Mouse (Mus musculus) cerebellum, postnatal 4 days (tissue): ENCODE results near the gene Bcas2.
"Not testable (repeated sequence)": the region's sequence is repeated elsewhere in the genome, so short reads cannot be mapped to it uniquely, and the experiment has no call there.

Source experiments
- DNase-seq, 2 experiments: peaks; one replicate each; pipeline ENCODE4 v3.0.0; 2022; ENCODE audit warnings: low spot score in 2 of 2, mixed read lengths in 1 of 2

The Bcas2 gene

DNA sequence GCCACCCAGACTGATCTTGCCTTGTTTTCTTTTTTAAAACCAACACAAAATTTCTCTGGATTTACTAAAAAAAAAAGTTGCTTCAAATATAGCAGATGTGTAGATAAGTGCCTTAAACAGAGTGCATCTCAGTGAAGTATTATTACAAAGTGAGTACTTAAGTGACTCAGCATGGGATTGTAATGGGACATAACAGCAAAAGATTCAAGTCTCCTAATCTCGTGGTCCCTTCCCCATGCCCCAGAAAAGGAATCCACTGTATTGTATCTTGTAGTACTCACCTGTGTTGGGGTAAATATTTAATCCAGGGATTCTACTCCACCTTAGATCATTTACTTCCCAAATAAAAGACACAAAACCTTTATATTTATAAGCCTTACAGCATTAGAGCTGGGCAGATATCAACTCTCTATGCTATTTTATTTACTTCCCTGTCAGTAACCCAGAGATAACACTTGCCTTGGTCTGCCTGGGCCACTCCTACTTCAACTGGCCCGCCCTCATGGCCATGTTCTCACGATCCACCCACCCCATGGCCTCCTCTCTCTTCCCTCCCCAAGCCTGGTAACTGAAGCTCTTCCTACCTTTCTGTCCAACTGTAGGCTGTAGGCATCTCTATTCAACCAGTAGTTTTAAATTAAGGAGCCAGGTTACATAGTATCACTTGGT, 12.1 kb upstream of the Bcas2 start:
- no peak for DNase-seq

DNA sequence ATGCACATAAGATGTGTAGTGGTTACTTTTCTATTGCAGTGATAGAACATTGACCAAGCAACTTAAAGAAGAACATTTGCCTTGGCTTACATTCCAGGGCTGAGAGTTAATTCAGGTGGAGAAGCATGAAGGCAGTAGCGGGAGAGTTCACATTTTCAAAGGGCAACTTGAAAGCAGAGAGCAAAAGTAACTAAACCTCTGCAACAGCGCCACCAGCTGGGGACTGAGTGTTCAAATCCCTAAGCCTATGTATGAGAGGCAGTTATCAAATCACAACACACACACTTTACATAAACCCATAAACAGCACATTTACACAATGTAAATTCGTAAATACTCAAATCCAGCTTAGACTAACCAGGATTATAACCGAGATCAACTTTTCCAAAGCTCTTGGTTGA, 1.7 kb upstream of the Bcas2 start:
- DNase-seq, result peak; percentile 70 to 80

DNA sequence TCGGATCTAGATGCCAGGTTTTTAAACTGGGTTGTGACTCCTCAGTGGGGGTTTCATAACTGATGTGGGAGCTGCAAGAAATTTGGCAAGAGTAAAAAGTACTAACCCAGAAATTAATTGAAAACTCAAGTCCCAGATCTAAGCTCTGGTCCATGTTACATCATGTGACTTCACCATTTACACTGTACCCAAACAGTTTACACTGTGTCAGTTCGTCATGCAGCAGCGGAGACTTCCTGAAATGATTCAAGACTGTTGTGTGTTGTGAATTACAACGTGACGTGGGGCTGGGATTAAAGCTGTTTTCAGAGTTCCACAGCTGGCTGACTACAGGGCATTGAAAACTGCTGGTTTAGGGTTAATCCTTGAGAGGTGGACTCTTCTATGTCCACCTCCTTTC, 1.2 kb downstream of the Bcas2 start:
- DNase-seq, result no peak

DNA sequence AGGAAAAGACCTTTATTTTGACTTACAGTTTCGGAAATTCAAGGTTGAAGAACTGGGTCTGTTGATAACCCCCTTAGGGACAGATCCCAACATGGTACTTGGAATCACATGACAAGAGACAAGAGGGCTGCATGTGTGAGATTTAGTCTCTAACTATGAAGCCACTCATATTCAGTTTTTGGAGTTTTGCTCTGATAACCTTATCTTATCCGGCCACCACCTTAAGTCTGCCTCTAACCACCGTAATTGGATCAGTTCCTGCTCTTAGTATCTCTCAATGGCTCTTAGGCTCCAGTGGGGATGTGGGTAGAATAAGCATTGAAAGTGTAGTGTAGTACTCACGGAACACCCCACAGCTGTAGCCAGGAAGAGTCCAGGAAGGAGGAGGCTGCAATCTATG, 5.3 kb downstream of the Bcas2 start:
- no peak for DNase-seq

DNA sequence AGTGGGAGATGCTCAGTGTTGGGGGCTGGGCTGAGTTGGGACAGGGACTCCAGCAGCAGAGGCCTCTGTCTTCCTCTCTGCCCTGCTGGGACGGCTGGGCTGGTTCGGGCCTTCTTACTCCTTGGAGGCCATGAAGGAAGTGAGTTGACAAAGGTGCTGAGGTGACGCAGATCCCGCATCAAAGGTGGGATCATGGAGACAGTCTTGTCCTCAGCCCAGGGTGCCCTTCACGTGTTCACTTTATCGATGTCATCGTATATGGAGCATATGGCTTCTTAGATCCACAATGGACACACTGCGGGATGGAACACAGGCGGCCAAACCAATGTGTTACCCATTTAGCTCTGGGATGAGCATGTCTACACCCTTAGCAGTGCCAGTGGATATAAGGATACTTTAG, 8.1 kb downstream of the Bcas2 start:
- no peak for DNase-seq

DNA sequence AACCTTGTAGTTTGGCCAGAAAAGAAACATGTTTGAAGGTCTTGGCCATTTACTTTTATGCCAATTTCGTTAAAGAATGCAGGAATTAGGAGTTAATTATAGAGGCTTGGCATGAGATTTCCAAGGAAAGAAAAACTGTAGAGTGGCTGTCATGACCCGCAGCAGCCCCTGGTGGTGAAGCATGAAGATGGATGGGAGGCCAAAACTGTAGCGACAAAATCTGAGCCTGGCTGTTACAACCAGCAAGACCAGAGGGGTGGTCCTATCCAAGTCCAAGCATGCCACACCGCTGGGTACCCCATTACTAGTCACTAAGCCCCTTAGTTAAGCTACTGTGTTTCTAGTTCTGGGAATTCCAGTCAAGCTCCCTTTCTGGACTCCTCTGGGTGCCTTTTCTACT, 9.7 kb downstream of the Bcas2 start:
- DNase-seq, result no peak

DNA sequence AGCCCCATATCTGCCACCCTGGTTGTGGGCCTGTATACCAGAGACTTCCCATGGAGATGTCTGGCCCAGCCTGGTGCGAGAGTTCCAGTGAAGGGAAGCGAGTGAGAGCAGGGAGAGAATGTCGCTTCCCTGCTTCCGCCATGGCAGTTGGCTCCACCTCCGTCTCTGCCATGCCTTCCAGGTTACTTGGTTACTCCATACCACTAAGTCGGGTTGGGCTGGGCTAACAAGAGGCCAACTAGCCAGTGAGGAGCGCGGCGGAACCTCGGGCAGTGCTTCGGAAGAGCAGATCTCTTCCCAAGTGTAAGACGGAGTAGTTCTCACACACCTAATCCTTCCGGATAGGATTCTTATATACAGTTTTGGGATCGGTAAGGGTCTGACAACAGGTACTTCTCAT, 11.4 kb downstream of the Bcas2 start:
- no peak for DNase-seq

DNA sequence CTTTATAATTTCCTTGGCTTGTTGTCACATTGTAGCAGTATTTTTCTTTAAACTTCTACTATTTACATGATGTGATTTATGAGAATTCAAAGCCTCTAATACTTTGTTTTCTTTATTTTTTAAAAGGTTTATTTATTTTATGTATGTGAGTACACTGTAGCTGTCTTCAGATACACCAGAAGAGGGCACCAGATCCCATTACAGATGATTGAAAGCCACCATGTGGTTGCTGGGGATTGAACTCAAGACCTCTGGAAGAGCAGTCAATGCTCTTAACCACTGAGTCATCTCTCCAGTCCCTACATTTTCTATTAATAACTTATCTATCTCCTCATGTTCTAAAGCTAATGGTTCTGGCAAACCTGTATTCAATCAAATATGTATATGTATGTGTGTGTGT, 13.0 kb downstream of the Bcas2 start:
- not testable (repeated sequence) for DNase-seq

DNA sequence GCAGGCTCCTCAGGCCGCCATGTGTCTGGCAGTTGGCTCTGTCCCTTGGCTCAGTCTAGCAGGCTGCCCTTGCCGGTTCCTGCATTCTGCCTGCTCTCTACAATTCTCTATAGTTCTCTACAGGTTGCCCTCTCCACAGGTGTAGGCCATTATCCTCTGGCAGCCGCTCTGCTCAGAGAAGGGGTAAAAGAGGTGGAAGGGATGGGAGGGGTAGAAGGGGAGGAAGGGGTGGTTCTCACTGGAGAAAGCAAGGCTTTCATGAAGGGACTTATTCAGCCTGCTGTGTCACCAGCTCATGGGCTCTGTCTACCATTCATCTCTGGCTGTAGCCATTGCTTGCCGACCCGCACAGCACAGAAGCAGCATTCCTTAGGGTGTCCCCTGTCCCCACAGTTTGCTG, 17.0 kb downstream of the Bcas2 start:
- DNase-seq, result no peak

DNA sequence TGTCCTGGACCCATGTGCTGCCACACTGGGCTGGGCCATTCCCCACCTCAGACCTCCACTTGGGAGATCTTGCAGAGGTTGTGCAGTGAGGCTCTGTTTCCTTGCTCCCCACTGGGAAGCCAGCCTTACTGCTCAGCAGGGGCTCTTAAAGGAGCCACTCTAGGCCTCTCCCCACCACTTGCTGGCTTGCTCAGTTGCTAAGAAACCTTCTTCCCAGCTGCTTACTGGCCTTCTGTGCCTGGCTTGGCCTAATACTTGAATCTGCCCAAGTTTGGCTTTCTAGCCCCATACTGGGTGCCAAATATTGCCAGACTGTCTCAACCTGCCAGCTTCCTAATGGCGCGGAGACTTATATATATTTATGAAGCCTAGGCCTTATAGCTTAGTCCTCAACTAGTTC, 17.4 kb downstream of the Bcas2 start:
- peak in 1 of 2 experiments; percentile 16 for DNase-seq

DNA sequence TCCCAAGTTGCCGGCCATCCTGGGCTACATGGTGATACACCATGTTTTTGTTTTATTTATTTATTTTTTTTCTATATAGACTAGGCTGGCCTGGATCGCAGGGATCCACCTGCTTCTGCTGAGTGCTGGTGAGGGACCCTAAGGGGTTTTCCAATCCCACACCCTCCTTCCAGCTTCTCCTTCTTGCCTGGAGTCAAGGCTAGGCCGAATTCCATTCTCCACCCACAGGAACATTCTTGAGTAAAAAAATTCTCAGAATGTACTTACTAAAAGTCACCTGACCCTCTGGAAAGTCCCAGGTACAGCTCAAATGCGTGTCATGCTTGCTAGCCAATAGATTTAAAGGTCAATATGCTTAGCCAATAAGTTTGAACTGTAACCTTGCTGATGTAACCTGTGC, 20.7 kb downstream of the Bcas2 start:
- DNase-seq, result no peak

DNA sequence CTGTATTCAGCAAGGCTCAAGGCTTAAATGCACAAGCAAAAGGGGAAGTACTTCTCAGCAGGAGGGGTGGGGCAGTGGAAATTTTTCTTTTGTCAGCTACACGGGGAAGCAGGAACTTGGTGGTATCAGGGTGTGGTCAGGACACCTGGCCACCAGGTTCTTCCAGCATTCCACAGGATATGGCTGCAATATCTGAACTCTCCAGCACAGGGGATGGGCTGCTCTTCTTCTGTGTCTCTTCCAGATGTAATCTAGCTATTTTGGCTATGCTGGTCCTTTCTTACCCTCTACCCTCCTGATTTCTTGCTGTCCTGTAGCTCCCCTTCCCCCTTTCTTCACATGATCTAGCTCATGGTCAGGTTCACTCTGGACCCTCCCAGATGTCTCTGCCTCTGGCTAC, 21.7 kb downstream of the Bcas2 start:
- no peak for DNase-seq

DNA sequence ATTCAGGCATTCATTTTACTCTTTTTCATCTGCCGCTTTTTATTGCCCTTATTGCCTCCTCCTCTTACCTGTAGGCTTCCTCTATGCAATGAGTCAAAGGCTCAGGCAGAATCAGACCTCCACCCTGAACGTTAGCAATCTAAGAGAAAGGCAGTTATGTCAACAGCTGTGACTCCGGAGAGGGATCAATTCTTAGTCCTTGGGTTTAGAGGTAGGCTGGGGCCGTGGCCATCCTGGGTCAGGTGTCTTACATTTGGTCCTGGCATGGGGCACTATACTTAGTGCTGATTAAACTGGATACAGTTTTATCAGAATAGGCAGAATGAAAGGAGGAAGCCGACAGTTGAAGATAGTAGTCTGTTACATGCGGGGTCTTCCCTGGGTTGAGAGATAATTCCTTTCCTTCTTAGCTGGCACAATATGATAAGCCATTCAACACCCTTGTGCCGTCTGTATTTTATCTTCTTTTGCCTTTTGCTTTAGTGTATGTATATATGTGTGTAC, 24.9 kb downstream of the Bcas2 start:
- no peak for DNase-seq

DNA sequence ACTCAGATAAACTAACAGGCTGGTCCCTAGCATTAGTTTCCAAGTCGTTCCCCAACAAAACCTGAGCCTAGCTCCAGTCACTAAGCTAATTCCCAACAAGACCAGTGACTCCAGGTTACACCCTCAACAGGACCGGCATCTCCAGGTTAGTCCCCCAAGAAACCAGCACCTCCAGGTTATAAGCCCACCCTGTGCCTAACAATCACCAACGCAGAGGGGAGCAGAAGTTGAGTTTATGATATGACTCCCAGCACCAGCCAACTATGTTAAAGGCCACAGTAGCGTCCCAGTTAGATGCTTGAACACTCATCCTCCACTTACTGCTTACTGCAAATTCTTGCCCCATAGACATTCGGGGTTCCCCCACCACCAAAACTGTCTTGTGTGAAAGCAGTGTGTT, 27.9 kb downstream of the Bcas2 start:
- no peak for DNase-seq

DNA sequence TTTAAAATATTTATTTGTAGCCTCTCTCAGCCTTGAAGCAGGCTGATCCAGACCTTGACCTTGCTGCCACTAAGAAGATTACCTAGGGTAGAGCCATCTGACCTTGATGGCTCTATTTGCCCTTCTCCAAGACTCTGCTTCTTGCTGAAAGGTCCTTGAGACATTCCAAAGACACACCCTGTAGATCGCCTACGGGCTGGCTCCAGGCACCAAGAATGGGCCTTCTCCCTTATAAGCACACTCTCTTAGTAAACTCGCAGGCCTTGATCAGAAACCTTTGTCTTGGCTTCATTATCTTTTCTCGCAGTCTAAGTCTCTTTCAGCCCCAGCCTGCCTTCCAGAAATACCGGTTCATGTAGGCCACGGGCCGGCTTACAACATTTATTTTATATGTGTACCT, 29.6 kb downstream of the Bcas2 start:
- DNase-seq, result not testable (repeated sequence)

DNA sequence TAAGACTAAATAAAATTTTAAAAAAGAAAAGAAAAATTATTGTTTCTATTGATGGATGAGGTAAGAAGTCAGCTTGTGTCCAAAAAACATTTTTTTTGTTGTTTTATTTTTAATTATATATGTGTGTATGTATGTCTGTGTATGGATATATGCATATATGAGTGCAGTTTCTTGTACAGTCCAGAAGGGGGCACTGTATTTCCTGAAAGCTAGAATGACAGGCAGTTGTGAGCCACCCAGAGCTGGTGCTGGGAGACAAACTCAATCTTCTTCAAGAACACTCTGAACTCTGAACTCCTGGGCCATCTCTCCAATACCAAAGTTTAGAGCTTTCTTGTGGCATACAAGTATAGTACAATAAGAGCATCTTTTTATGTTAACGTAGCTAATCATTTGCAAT, 32.1 kb downstream of the Bcas2 start:
- DNase-seq, result no peak

DNA sequence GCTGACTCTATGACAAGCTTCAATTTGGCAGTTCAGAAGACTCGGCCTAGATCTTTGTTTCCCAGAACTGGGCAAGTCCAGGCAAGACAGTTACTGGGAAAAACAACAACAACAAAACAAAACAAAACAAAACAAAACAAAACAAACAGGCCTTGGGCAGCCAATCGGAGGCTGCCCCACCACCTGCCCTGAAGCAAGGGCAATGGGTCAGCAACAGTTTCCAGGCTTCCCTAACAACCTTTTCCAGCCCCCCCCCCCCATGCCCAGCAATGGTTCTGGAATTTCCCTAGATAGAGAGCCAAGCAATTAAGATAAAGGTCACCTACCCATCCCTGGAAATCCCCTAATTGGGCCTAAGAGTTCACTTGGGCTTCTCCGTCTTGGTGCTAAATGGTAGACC, 33.0 kb downstream of the Bcas2 start:
- no peak for DNase-seq

DNA sequence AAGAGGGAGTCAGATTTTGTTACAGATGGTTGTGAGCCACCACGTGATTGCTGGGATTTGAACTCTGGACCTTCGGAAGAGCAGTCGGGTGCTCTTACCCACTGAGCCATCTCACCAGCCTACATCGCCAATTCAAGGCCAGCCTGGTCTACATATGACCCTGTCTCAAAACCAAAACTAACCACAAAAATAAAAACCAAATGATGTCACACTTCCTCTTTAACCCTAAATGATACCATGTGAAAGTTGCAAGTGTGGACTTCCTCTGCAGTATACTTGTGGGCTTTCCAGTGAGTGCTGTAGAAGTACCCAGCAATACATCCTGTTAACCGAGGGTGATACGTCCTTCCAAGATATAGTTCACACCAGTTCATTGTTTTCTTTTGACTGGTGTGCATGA, 34.9 kb downstream of the Bcas2 start:
- no peak for DNase-seq

DNA sequence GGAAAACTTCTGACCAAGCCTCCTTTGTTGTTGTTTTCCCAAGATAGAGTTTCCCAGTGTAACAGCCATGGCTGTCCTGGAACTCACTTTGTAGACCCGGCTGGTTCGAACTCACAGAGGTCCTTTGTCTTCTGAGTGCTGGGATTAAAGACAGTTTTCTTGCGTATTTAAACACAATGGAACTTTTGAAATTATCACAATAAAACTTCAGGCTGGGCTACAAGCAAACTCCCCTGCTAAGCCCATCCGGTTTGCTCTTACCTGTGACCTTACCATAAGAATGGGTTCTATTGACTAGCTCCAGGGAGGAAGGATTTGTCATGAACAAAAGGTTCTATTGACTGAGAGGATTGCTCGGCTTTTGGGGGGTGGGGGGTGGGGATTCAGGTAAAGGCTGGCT, 36.3 kb downstream of the Bcas2 start:
- DNase-seq, result no peak

DNA sequence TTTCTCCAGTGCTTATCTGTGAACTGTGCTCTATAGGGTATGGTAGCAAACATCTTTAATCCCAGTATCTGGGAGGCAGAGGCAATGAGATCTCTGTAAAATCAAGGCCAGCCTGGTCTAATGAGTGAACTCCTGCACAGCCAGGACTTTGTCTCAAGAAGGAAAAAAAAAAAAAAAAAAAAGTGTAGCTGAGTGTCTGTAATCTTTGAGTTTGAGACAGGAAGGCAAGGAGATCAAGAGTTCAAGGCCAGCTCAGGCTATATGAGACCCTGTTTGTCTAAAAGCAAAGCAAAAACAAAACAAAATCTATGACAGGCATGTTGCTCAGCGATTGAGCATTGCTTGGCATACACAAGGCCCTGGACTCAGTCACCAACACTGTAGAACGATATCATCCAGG, 36.8 kb downstream of the Bcas2 start:
- no peak for DNase-seq

DNA sequence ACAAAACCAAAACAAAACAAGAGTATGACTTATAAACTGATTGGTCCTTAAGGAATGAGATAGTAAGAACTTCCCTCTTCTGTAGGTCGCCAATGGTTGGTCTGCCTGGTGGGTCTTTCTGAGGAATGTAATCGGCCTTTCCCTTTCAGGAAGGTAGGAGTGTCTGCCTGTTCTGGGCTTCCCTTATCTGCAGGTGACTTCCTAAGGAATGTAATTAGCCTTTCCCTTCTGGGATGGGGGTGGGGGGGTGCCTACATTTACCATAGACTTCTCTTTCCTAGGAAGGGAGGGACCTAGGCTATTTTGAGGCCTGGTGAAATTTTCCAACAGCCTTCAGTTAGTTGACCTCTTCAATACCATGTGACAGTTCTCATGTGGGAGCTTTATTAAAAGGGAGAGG, 39.6 kb downstream of the Bcas2 start:
- DNase-seq, result no peak

DNA sequence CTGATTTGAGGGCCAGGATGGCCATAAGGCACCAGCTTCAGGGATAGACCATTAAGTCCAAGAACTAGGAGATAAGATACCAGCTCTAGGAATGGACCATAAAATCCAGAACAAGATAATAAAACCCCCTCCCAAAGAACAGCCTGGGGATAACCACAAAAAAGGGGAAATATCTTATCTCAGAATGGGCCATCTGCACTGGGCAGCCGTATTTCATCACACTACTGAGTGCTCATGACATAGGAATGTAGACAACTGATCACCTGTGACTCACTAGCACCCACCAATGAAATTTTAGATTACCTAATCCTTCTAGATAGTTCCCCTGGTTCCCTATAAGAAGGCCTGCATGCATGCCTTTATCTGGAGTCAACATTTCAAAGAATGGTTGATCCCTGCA, 40.7 kb downstream of the Bcas2 start:
- DNase-seq, result no peak

DNA sequence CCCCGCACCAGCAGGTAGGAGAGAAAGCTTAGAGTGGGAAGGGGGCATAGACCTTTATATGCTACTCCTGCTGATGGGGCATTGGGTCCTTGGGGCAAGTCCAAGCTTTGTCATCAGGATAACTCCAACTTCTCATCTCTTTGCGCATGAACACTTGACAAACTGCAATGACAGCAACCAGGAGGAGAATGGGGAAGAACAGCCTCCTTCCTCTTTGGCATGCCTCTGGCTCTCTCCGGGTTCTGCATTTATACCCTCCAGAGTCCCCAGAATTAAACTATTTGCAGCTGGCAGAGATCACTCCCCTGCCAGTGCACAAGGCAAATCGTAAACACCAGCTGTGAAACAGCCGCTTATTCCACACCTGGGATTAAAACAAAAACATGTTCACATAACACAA, 42.1 kb downstream of the Bcas2 start:
- DNase-seq, result no peak

DNA sequence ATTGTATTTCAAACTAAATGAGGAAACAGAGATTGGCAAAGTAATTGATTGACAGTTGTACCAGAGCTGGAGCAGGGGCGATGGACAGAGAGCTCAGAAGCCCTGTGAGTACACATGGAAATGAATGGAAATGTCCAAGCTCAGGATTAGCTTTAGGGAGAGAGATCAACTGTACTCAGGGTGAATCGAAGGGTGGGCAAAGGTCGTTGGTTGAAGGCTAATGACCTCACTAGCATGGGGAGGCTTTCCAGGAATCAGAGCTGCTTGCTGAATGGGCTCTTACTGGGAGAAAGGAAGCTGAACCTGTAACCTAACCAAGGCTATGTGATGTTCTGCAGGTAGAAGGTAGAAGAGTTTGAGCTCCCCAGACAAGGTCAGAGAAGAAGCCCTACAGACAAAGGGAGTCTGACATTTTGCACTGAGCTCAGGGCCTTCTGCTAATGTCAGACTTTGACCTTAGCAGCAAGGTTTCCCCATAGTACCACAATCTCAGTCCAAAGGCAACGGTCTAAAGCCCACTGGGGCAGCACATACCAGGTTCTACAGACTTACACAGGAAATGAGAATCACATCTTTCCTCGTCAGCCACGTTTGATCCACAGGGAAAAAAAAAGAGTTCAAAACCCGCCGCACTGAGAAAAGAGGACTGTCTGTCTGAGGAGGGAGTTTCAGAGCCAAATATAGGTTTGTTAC, 43.3 kb downstream of the Bcas2 start:
- DNase-seq, result no peak
